Mouse (Mus musculus): ENCODE results near the gene Scarb2.

The Scarb2 gene

DNA sequence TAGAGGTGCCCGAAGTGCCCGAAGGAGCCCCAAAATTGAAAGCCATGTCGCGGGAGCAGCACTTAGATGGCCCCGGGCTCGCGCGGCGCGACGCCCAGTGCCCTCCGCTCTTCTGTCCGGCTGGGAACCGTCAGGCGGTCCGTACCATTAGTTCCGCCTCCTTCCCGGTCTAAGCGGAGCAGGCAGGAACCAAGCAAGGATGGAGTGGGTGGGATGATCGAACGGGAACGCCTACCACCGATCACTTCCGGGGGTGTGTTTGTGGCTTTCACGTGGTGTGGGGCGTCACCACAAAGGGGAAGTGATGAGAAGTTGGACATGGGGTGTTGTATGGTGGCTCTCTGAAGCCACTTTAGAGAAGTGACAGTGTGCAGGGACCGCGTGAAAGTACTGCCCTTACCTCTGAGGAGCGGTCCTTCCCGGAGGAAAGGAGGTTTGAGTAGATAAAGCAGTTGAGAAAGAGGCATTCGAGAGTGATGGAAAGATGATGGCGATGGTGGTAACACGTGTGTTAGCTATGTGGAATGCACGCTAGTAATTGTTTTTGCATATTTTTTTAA, 71.5 kb downstream of the Scarb2 start, which contains the start of gene Nup54:
Gene Nup54, minus strand, starts transcription at position 195 of the 560 bp plus-strand sequence.
- peak; percentile 70 for DNase-seq (ENCODE audit: low spot score)

- no peak for DNase-seq (ENCODE audit: low spot score)
Measured at GRCm38 (mm10) chr5:92434571-92434985, 72.1 kb downstream of the Scarb2 start.

DNA sequence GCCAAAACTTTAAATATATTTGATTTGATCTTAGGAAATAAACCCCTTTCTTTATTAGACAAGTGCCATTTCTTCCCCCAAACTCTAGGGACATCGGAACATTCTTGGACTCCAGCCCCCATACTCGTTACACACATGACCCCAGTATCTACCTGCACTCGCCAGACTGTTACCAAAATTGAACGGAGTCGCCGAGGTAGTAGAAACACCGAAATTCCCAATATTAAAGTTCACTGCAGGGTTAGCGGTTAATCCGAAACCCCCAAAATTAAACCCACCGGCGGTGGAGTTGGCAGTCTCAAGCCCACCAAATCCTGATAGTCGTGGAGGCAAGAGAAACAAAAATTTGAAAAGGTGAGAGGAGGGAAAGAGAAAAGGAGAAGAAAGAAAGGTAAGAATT, 72.6 kb downstream of the Scarb2 start:
- DNase-seq (ENCODE audit: low spot score): no peak

DNA sequence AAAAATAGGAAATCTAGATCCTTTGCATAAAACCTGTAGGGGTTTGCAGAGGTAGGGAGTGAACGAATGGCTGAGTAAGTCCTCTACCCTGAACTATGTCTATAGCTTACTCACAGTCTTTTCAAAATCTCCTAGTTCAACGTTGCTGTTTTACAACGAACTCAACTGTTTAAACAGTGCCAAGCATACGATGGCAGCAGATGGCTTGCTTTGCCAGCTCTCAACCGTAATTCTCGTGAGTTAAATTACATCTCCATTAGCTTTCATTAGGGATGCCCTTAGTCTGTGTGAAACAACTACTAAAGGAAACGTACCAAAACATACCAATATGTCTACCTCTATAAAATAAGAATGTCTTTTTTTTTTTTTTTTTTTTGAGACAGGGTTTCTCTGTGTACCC, 75.0 kb downstream of the Scarb2 start:
- no peak for DNase-seq (ENCODE audit: low spot score)

- DNase-seq (ENCODE audit: low spot score): no peak
Measured at GRCm38 (mm10) chr5:92430723-92431122, 75.9 kb downstream of the Scarb2 start.

- no peak for DNase-seq (ENCODE audit: low spot score)
Measured at GRCm38 (mm10) chr5:92424126-92424525, 82.5 kb downstream of the Scarb2 start.

DNA sequence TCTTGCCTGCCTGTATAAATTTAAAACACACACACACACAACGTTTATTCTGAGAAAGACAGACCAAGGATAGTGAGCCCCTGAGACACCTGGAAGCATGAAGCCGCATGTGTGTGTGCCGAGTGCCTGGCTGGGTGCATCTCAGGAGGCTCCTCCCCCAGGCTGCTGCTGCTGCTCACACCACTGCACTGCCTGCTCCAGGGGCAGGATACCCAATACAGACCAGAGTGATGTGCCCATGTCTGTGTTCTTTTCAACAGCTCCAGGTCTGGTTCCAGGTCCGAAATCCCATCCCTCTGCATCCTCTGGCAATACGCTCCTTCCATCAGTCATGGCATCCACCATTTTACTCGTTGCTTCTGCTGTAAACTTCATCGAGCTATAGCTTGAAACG, 92.7 kb downstream of the Scarb2 start:
- no peak for DNase-seq (ENCODE audit: low spot score)

- DNase-seq (ENCODE audit: low spot score): no peak
Measured at GRCm38 (mm10) chr5:92413271-92413981, 93.2 kb downstream of the Scarb2 start.

DNA sequence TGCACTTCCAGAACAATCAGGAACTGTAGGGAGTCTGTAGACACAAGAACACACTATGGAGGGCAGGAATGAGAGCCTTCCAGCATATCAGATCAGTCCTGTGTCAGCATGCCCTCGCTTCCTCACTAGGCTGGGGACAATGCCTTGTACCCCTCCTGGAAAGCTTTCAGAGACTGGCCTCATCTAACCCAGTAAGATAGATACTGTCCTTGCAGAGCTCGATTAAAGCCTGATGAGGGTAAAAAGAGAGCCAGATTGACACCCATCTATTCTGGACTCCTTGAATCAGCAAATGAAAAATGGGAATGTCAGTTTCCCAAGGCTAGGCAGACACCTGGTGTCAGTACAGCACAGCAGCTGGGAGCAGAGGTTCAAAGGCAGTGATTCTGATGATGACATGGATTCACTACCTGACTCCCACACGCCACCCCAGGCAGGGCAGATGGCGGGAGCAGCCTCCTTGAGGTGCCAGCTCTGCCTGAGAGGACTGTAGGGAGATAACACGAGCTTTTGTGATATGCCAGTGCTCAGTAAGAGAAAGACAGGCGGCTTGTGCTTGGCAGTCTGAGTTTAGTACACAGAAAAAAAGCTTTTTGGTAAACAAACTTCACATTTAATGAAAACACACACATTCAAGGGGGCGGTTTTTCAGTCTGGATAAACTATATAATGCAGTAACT, 95.0 kb downstream of the Scarb2 start:
- no peak for DNase-seq (ENCODE audit: low spot score)

DNA sequence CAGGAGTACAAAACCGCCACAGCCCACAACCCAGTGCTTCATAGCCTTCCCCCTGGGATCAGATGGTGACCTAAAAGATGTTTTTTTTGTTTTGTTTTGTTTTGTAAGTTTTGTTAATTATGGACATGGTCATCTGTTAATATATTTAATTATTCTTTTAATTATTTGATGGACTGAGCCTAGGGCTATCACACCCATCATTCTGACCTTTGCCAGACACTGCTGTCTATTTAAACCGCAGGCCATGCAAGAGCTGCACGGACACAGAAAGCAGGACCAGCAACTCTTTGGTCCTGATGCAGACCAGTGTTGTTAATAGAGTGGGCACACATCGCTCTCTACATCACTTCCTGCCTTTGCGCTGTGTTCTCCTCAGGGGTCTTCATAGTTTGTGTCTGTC, 96.1 kb downstream of the Scarb2 start:
- no peak for DNase-seq (ENCODE audit: low spot score)

DNA sequence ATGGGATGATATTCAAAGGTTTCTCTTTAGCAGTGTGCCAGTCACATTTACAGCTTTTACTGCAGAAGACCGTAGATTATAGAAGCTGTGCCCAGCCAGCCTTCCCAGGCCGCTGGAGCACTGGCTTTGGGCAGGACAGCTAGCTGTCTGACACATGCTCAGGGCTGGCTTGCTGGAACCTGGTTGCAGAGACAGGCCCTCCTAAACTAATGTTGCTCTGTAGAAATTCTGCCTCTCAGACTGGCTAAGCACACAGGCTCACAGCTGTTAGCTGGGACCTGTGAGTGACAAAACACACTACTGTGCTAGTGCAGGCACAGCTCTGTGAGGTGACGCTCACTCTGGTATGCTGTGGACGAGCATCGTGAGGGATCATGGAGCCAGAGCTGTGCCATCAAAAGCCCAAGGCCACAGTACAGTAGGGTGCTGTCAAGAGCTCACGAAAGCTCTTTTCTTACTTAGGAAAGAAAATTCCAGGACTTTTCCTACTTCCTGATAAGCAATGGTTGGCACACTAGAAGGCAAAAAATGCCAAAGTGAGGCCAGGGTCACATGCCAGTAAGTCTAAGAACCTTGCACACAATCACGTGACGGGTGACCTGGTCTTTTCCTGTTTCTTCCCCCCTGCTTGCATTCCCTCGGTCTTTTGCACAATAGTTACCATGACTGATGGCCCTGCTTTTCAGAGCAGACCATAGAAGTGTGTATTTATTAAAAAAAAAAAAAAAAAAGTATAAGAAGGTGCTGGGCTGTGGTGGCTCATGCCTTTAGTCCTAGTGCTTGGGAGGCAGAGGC, 97.1 kb downstream of the Scarb2 start:
- DNase-seq (ENCODE audit: low spot score): no peak

DNA sequence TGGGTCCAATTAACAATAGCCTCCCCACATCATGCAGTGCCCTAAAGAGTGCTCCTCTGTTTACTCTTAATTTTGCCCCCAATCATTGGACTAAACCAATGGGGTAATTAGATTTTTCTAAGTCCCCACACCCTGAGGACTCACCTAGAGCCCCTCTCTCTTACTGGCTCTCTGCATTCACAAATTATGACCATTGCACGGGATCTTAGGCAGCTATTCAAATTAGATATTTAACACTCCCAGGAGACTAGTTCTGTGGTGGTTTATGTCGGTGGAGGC, 102.3 kb downstream of the Scarb2 start:
- DNase-seq (ENCODE audit: low spot score): no peak

DNA sequence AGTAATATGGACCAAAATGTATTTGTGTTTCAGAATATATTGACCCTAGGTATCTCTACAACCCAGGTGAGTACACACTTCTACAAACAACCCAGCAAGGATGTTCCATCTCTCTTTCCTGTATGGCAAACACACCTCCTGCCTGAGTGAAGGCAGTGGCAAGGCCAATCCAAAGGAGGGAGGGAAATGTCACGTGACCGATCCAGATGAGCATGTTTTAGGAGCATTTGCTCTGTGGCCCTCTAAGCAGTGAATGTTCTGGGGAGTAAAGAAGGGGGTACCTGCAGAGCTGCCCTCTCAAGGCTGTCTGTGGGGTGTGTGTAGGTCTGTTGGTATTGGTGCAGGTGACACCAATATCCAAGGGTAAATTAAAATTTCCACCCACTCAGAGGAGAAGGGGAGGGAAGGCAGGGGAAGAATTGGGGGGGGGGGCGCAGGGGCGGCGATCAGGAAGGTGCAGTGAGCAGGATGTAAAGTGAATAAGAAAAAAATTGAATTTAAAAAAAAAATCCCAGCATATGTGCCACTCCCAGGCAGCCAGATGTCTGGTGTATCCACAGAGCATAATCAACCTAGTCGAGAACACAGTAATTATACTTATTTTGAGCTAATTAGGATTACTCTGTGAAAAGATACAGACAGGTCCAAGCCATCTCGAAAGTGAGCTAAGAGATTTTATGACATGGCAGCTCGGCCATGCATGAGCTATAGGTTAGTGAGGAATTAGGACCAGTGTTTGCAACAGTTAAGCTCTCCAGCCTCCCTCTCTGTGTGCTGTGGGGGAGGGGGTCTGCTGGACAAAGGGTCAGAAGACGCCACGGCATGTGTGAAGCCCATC, 102.9 kb downstream of the Scarb2 start:
- no peak for DNase-seq (ENCODE audit: low spot score)

DNA sequence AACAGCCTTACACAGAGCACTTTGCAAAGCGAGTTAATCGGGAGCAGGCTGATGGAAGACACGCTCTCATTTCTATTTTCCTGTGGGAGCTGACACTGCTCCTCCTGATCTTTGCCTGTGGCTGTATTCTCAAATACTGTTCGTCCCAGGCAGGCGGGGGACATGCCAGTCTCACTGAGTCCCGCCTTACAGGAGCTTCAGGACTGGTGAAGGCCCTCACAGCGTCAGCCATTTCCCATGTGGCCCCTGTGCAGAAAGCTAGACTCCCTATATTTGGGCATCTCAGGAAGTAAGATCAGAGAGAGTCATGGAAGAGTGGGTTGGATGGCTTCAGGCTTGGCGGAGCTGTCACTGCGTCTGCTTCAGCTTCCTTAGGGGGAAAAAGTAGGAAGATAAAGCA, 103.8 kb downstream of the Scarb2 start:
- DNase-seq (ENCODE audit: low spot score): no peak

GRCm38 (mm10) chr5:92398153-92398552, 108.5 kb downstream of the Scarb2 start:
- DNase-seq (ENCODE audit: low spot score): no peak

GRCm38 (mm10) chr5:92396476-92396875, 110.2 kb downstream of the Scarb2 start:
- DNase-seq (ENCODE audit: low spot score): no peak

GRCm38 (mm10) chr5:92395764-92396163, 110.9 kb downstream of the Scarb2 start:
- DNase-seq (ENCODE audit: low spot score): no peak

DNA sequence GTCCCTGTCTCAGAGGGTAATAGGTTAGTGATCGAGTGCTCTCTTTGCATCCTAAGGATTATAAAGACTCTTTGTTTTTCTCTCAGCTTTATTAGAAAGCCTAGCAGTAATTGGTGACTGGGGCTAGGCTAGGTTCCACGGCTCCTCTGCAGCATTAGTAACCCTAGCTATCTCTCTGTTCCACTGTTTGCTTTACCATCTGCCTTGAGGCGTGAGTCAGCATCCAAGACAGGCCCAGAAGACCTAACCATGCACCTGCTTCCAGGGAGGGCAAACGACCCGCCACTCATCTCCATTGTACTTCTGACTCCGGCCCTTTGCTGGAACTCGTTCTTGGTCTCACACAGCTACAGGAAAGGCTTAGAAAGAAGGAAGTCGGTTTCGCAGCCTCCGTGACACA, 112.8 kb downstream of the Scarb2 start:
- no peak for DNase-seq (ENCODE audit: low spot score)

GRCm38 (mm10) chr5:92392542-92392941, 114.1 kb downstream of the Scarb2 start:
- no peak for DNase-seq (ENCODE audit: low spot score)
